Mouse (Mus musculus): ENCODE data around the gene Ccdc73. TPM values are rescaled to one million over a fixed set of nuclear protein-coding genes. Genes with fewer than 3 reads are reported as not detected.

The Ccdc73 gene
- polyA plus RNA-seq, 1 experiment = not detected

DNA sequence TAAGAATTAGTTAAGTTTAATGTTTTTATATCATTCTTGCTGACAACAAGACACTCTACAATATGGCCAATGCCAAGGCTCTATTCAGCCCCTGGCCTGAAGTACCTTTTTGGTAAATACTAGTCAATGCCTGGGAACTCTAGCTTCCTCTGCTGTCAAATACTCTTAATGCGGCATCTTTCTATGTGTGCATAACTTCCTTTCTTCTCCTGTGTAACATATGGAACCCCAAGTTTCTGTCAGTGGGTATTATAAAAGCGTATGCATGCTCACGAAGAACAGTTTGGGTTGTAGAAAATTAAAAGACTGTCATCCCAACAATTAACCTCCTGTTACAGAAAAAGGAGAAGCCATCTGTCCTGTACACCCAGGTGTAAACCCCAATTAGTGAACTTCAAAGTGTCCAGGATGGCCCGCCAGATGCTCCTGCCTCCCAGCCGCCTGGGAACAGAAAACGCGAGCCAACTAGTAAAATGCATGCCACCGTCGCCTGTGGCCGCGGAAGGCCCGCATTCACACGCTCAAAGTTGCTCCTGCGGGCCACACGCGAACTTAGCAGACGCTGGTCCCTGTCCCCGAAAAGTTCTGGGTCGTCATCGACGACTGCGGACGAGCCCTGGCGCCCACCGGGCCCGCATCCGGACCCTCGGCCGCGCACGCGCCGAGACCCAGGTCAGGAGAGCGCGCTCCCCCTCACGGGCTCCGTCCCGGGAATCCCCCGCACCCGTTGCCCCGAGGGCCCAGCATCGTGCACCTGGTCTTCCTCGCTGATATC lies 148.8 kb downstream of the Ccdc73 start:
- Histone ChIP-seq H3K27ac (ENCODE audit: insufficient read depth, low read depth, low read length) (no peak overlapping the region), H3K4me3 (ENCODE audit: low read depth, low read length) (peak overlapping the region; percentile 95), H3K27me3 (ENCODE audit: control insufficient read depth, insufficient read depth, low read length) (no peaks in the 10 kb centered on the region), H3K36me3 (ENCODE audit: control insufficient read depth, insufficient read depth, low read length) (peaks cover 18% of the 10 kb centered on the region), H3K4me1 (ENCODE audit: control insufficient read depth, insufficient read depth, insufficient read length, low read length) (0 out of 2 replicates have a peak, but pooled peaks cover under 1% of the 10 kb centered on the region)
- TF ChIP-seq POLR2A (IDR thresholded peaks at IDR 0.05; ENCODE audit: low read depth, low read length) (no peak), CTCF (IDR thresholded peaks at IDR 0.05; ENCODE audit: extremely low read depth, insufficient read length, insufficient replicate concordance, low read depth, low read length) (no peak)
- WGBS = under 1% methylated on average over 43 of the region's 43 CpGs

GRCm38 (mm10) chr2:105016967-105017287 lies 149.3 kb downstream of the Ccdc73 start, which contains the start of gene Eif3m:
Gene Eif3m, minus strand, starts transcription at chr2:105017080.
- Histone ChIP-seq H3K36me3 (ENCODE audit: control insufficient read depth, insufficient read depth, low read length) (peaks cover 14% of the 10 kb centered on the region), H3K27ac (ENCODE audit: insufficient read depth, low read depth, low read length) (peak within 1 kb of the TSS; percentile 77), H3K27me3 (ENCODE audit: control insufficient read depth, insufficient read depth, low read length) (no peaks in the 10 kb centered on the region), H3K4me1 (ENCODE audit: control insufficient read depth, insufficient read depth, insufficient read length, low read length) (0 out of 2 replicates have a peak, but pooled peaks cover 2% of the 10 kb centered on the region), H3K4me3 (ENCODE audit: low read depth, low read length) (peak within 1 kb of the TSS; percentile 95)
- TF ChIP-seq CTCF (IDR thresholded peaks at IDR 0.05; ENCODE audit: extremely low read depth, insufficient read length, insufficient replicate concordance, low read depth, low read length) (no peak), POLR2A (IDR thresholded peaks at IDR 0.05; ENCODE audit: low read depth, low read length) (peak; percentile 63; the same call in 1 of the 2 replicates)
- 1% methylated on average over 25 of the region's 25 CpGs for WGBS

GRCm38 (mm10) chr2:105017802-105018201 lies 150.2 kb downstream of the Ccdc73 start:
- 0 out of 2 replicates have a peak, but pooled peaks cover 2% of the 10 kb centered on the region for H3K4me1 ChIP-seq (ENCODE audit: control insufficient read depth, insufficient read depth, insufficient read length, low read length)
- 81% methylated on average over 3 of the region's 3 CpGs for WGBS
- no peaks in the 10 kb centered on the region for H3K27me3 ChIP-seq (ENCODE audit: control insufficient read depth, insufficient read depth, low read length)
- H3K27ac ChIP-seq (ENCODE audit: insufficient read depth, low read depth, low read length) = no peak overlapping the region
- H3K4me3 ChIP-seq (ENCODE audit: low read depth, low read length) = no peak overlapping the region
- peaks cover 6% of the 10 kb centered on the region for H3K36me3 ChIP-seq (ENCODE audit: control insufficient read depth, insufficient read depth, low read length)
- no peak for TF ChIP-seq CTCF (IDR thresholded peaks at IDR 0.05; ENCODE audit: extremely low read depth, insufficient read length, insufficient replicate concordance, low read depth, low read length)
- TF ChIP-seq POLR2A (IDR thresholded peaks at IDR 0.05; ENCODE audit: low read depth, low read length) = no peak

DNA sequence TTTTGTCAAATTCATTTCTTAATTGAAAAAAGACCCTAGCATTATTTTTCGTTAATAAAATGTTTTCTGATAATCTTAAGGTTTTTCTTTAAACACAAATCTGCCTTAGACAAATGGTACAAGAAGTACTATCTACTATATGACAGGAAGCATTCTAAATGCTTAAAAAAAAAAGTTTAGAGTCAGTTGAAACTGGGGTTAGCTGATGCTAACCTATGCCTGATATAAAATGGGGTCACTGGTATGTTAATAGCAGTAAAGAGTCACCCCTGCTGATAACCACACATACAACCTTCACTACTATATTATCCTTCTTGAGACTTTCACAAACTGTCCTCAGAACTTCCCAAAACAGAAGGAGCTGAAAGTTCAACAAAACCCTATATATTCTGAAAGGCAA lies 151.9 kb downstream of the Ccdc73 start:
- H3K4me1 ChIP-seq (ENCODE audit: control insufficient read depth, insufficient read depth, insufficient read length, low read length) = 0 out of 2 replicates have a peak, but pooled peaks cover 2% of the 10 kb centered on the region
- H3K27ac ChIP-seq (ENCODE audit: insufficient read depth, low read depth, low read length) = no peak overlapping the region
- no peaks in the 10 kb centered on the region for H3K36me3 ChIP-seq (ENCODE audit: control insufficient read depth, insufficient read depth, low read length)
- no peak overlapping the region for H3K4me3 ChIP-seq (ENCODE audit: low read depth, low read length)
- TF ChIP-seq POLR2A (IDR thresholded peaks at IDR 0.05; ENCODE audit: low read depth, low read length) = no peak
- TF ChIP-seq CTCF (IDR thresholded peaks at IDR 0.05; ENCODE audit: extremely low read depth, insufficient read length, insufficient replicate concordance, low read depth, low read length) = no peak
- H3K27me3 ChIP-seq (ENCODE audit: control insufficient read depth, insufficient read depth, low read length) = no peaks in the 10 kb centered on the region
- 88% methylated on average over 1 of the region's 1 CpGs for WGBS

GRCm38 (mm10) chr2:105021256-105021655 lies 153.7 kb downstream of the Ccdc73 start:
- no peak overlapping the region for H3K27ac ChIP-seq (ENCODE audit: insufficient read depth, low read depth, low read length)
- TF ChIP-seq POLR2A (IDR thresholded peaks at IDR 0.05; ENCODE audit: low read depth, low read length) (no peak), CTCF (IDR thresholded peaks at IDR 0.05; ENCODE audit: extremely low read depth, insufficient read length, insufficient replicate concordance, low read depth, low read length) (no peak)
- 82% methylated on average over 12 of the region's 12 CpGs for WGBS

GRCm38 (mm10) chr2:105021836-105022235 lies 154.2 kb downstream of the Ccdc73 start:
- 88% methylated on average over 2 of the region's 2 CpGs for WGBS

More at GRCm38 (mm10) chr2:105021256-105021655, 153.7 kb downstream of the Ccdc73 start:
- Histone ChIP-seq H3K4me3 (ENCODE audit: low read depth, low read length) (no peak overlapping the region), H3K36me3 (ENCODE audit: control insufficient read depth, insufficient read depth, low read length) (no peaks in the 10 kb centered on the region), H3K4me1 (ENCODE audit: control insufficient read depth, insufficient read depth, insufficient read length, low read length) (0 out of 2 replicates have a peak, but pooled peaks cover 2% of the 10 kb centered on the region), H3K27me3 (ENCODE audit: control insufficient read depth, insufficient read depth, low read length) (no peaks in the 10 kb centered on the region)

GRCm38 (mm10) chr2:105023031-105023615 lies 155.5 kb downstream of the Ccdc73 start:
- Histone ChIP-seq H3K4me3 (ENCODE audit: low read depth, low read length) (no peak overlapping the region), H3K36me3 (ENCODE audit: control insufficient read depth, insufficient read depth, low read length) (no peaks in the 10 kb centered on the region), H3K4me1 (ENCODE audit: control insufficient read depth, insufficient read depth, insufficient read length, low read length) (0 out of 2 replicates have a peak, but pooled peaks cover 2% of the 10 kb centered on the region), H3K27ac (ENCODE audit: insufficient read depth, low read depth, low read length) (no peak overlapping the region), H3K27me3 (ENCODE audit: control insufficient read depth, insufficient read depth, low read length) (no peaks in the 10 kb centered on the region)
- WGBS = 79% methylated on average over 6 of the region's 6 CpGs
- no peak for TF ChIP-seq CTCF (IDR thresholded peaks at IDR 0.05; ENCODE audit: extremely low read depth, insufficient read length, insufficient replicate concordance, low read depth, low read length)
- TF ChIP-seq POLR2A (IDR thresholded peaks at IDR 0.05; ENCODE audit: low read depth, low read length) = no peak

More at GRCm38 (mm10) chr2:105021836-105022235, 154.2 kb downstream of the Ccdc73 start:
- Histone ChIP-seq H3K27ac (ENCODE audit: insufficient read depth, low read depth, low read length) (no peak overlapping the region), H3K4me3 (ENCODE audit: low read depth, low read length) (no peak overlapping the region), H3K4me1 (ENCODE audit: control insufficient read depth, insufficient read depth, insufficient read length, low read length) (0 out of 2 replicates have a peak, but pooled peaks cover 2% of the 10 kb centered on the region), H3K27me3 (ENCODE audit: control insufficient read depth, insufficient read depth, low read length) (no peaks in the 10 kb centered on the region), H3K36me3 (ENCODE audit: control insufficient read depth, insufficient read depth, low read length) (no peaks in the 10 kb centered on the region)
- TF ChIP-seq POLR2A (IDR thresholded peaks at IDR 0.05; ENCODE audit: low read depth, low read length) (no peak), CTCF (IDR thresholded peaks at IDR 0.05; ENCODE audit: extremely low read depth, insufficient read length, insufficient replicate concordance, low read depth, low read length) (no peak)

Measured in small intestine, adult 2 months (tissue).